ENCODE assay signal across 8 mouse cellular contexts in genomic region chr16:30389210-30389684, GRCm38 (mm10). TPM values are rescaled to one million over a fixed set of nuclear protein-coding genes. Genes with fewer than 3 reads are reported as not detected.
DNase-seq lines count a peak whose midpoint lies in the region; ATAC-seq lines count a peak whose summit lies in the region.

No protein-coding gene starts in this region.

- H3K4me3 ChIP-seq in heart, embryonic 15.5 days, result peak overlapping the region; percentile 96

- WGBS in heart, embryonic 15.5 days, result 3% methylated on average over 17 of the region's 17 CpGs

- peaks cover 30% of the 10 kb centered on the region for H3K4me1 ChIP-seq in heart, embryonic 15.5 days (replicated peaks)

- no peaks in the 10 kb centered on the region for H3K9me3 ChIP-seq in heart, embryonic 15.5 days (replicated peaks)

- H3K9ac ChIP-seq in heart, embryonic 15.5 days, result peak overlapping the region; percentile 90

- peak overlapping the region; percentile 92 for H3K4me2 ChIP-seq in heart, embryonic 15.5 days

- H3K27me3 ChIP-seq in heart, embryonic 15.5 days, result no peaks in the 10 kb centered on the region

- peak; percentile 87 for DNase-seq in CD4-positive, CD25-positive, alpha-beta regulatory T cell, adult 2 months (ENCODE audit: low read depth, low spot score)
- peak; percentile 22 for DNase-seq in MN1 (ENCODE audit: low spot score)
- peak; percentile 69 for DNase-seq in embryo, embryonic 11 days
- DNase-seq in kidney, postnatal 25 days, result peak; percentile 25 to 52
- peak; percentile 50 to 60 for DNase-seq in lung, postnatal 4 days
- DNase-seq in right cerebral cortex, postnatal 10 days (ENCODE audit: low spot score in 2 of 2), result peak; percentile 59
- peak; percentile 25 for DNase-seq in urinary bladder, postnatal 25 days (ENCODE audit: low spot score)

- no peaks in the 10 kb centered on the region for H3K36me3 ChIP-seq in heart, embryonic 15.5 days

- no peak for ATAC-seq in heart, embryonic 15.5 days (replicated peaks; ENCODE audit: insufficient number of reproducible peaks, insufficient read depth, low FRiP score, low read depth)

- peak overlapping the region; percentile 76 for H3K27ac ChIP-seq in heart, embryonic 15.5 days

RNA-seq across cellular contexts. Expression of gene Atp13a3, which starts 16.5 kb away (rescaled TPM):
- 8.4 and 9.4 TPM in 2 replicates for polyA plus RNA-seq in heart, embryonic 15.5 days (2015; fragmentation: Nextera tagmentation; extraction: Ambion mirVana)

Comparison
In these comparisons a context has a peak if more than half of its experiments do, and no peak if none do; other contexts are left out.
1. DNase-seq: peak in every context shown above with its lines; median percentile 87 in CD4-positive, CD25-positive, alpha-beta regulatory T cell, adult 2 months; 69 in embryo, embryonic 11 days; 59 in right cerebral cortex, postnatal 10 days; 55 in lung, postnatal 4 days; 38 in kidney, postnatal 25 days; 25 in urinary bladder, postnatal 25 days; 22 in MN1.